Mouse (Mus musculus) bone marrow macrophage, adult 2 months (primary cell): Measurements from ENCODE around the gene Gm11562.

ENCODE experiments used
- CTCF ChIP-seq: IDR thresholded peaks from 2 replicates; pipeline ENCODE4 v1.5.1; 2012; ENCODE audit warnings: low read depth, mild to moderate bottlenecking, low read length, moderate library complexity
- POLR2A ChIP-seq: IDR thresholded peaks from 2 replicates; pipeline ENCODE4 v1.6.1; 2012; ENCODE audit warnings: mild to moderate bottlenecking, low read depth, low read length, borderline replicate concordance

GRCm38 (mm10) chr11:99630890-99631289, 10.7 kb upstream of the Gm11562 start:
- TF ChIP-seq CTCF (no peak), POLR2A (no peak)
